Mouse (Mus musculus) hindbrain, embryonic 10.5 days (tissue): ENCODE measurements around the gene Arl6ip5. TPM values are rescaled to one million over a fixed set of nuclear protein-coding genes. Genes with fewer than 3 reads are reported as not detected.

Source experiments
- polyA plus RNA-seq: library from polyadenylated mRNA; unstranded; fragments of >200 nt; fragmentation: Nextera tagmentation; extraction: Ambion mirVana; gene quantifications from 2 replicates; pipeline ENCODE4 v1.2.1, GENCODE M21; 2016

The Arl6ip5 gene
- polyA plus RNA-seq, 1 experiment from 2014 or later: 65.4 TPM

Other genes starting within 250 kb of the Arl6ip5 start
- gene Fam19a4, start 150.3 kb upstream of the Arl6ip5 start, polyA plus RNA-seq: 3.7 and 5.7 TPM in 2 replicates
- 8.7 and 11.0 TPM in 2 replicates for gene Eogt, start 61.5 kb upstream of the Arl6ip5 start, polyA plus RNA-seq
- gene Tmf1, start 31.6 kb upstream of the Arl6ip5 start, polyA plus RNA-seq: 20.7 and 24.4 TPM in 2 replicates
- gene Uba3, start 5.0 kb upstream of the Arl6ip5 start, polyA plus RNA-seq: 79.4 and 83.4 TPM in 2 replicates
- not detected in 2 replicates for gene Lmod3, start 42.1 kb downstream of the Arl6ip5 start, polyA plus RNA-seq